In genomic region chr1:185253140-185253892, GRCm38 (mm10) we compare ENCODE assay signal across 7 mouse cellular contexts. TPM values are rescaled to one million over a fixed set of nuclear protein-coding genes. Genes with fewer than 3 reads are reported as not detected.
DNase-seq lines count a peak whose midpoint lies in the region; ATAC-seq and TF ChIP-seq lines count a peak whose summit lies in the region.

No protein-coding gene starts in this region.

- H3K4me2 ChIP-seq in midbrain, embryonic 13.5 days (replicated peaks): no peak overlapping the region
- H3K4me2 ChIP-seq in midbrain, embryonic 11.5 days: no peak overlapping the region
- no peak overlapping the region for H3K4me2 ChIP-seq in forebrain, embryonic 15.5 days (replicated peaks)
- H3K4me2 ChIP-seq in intestine, postnatal 0 days (replicated peaks; ENCODE audit: low read depth): peak overlapping the region; percentile 10

- ATAC-seq in midbrain, embryonic 13.5 days: 0 out of 2 replicates have a peak, but pooled peaks have one; percentile 50
- ATAC-seq in midbrain, embryonic 11.5 days (ENCODE audit: low FRiP score): no peak
- peak; percentile 66 for ATAC-seq in forebrain, embryonic 15.5 days (replicated peaks)
- peak; percentile 90 for ATAC-seq in intestine, postnatal 0 days
- ATAC-seq in megakaryocyte progenitor cell, adult 5-6 weeks (replicated peaks; ENCODE audit: poor library complexity): peak; percentile 45
- no peak for ATAC-seq in CD4-positive, CD25-positive, alpha-beta regulatory T cell, adult 4 months

- WGBS in midbrain, embryonic 13.5 days: 73% methylated on average over 12 of the region's 12 CpGs
- WGBS in midbrain, embryonic 11.5 days: 81% methylated on average over 12 of the region's 12 CpGs
- WGBS in forebrain, embryonic 15.5 days: 34% methylated on average over 12 of the region's 12 CpGs
- 30% methylated on average over 12 of the region's 12 CpGs for WGBS in intestine, postnatal 0 days

- H3K9ac ChIP-seq in midbrain, embryonic 13.5 days (replicated peaks): no peak overlapping the region
- H3K9ac ChIP-seq in midbrain, embryonic 11.5 days (ENCODE audit: low read length): no peak overlapping the region
- H3K9ac ChIP-seq in forebrain, embryonic 15.5 days (replicated peaks): no peak overlapping the region
- H3K9ac ChIP-seq in intestine, postnatal 0 days (ENCODE audit: low read depth, low read length): no peak overlapping the region

- H3K27ac ChIP-seq in midbrain, embryonic 13.5 days: peak overlapping the region; percentile 14; the same call in 1 of the 2 replicates
- no peak overlapping the region for H3K27ac ChIP-seq in midbrain, embryonic 11.5 days (ENCODE audit: low read depth, low read length)
- peak overlapping the region; percentile 61 for H3K27ac ChIP-seq in forebrain, embryonic 15.5 days (replicated peaks)
- H3K27ac ChIP-seq in intestine, postnatal 0 days (ENCODE audit: low read depth, low read length): peak overlapping the region; percentile 86

- H3K4me3 ChIP-seq in midbrain, embryonic 13.5 days (replicated peaks): no peak overlapping the region
- H3K4me3 ChIP-seq in midbrain, embryonic 11.5 days (ENCODE audit: low read depth, low read length): no peak overlapping the region
- H3K4me3 ChIP-seq in forebrain, embryonic 15.5 days: no peak overlapping the region
- H3K4me3 ChIP-seq in intestine, postnatal 0 days (ENCODE audit: low read depth, low read length): no peak overlapping the region

- DNase-seq in midbrain, embryonic 11.5 days (ENCODE audit: low spot score, missing footprints): no peak
- DNase-seq in kidney, adult 9 months: no peak

- peaks cover 8% of the 10 kb centered on the region for H3K4me1 ChIP-seq in midbrain, embryonic 13.5 days (replicated peaks)
- H3K4me1 ChIP-seq in midbrain, embryonic 11.5 days (ENCODE audit: control insufficient read depth, insufficient read depth, low read length): no peaks in the 10 kb centered on the region
- peaks cover 10% of the 10 kb centered on the region for H3K4me1 ChIP-seq in forebrain, embryonic 15.5 days
- H3K4me1 ChIP-seq in intestine, postnatal 0 days (replicated peaks; ENCODE audit: control insufficient read depth, insufficient read depth, low read length): peaks cover 7% of the 10 kb centered on the region; the same call in 1 of the 2 replicates

- no peaks in the 10 kb centered on the region for H3K9me3 ChIP-seq in midbrain, embryonic 13.5 days
- no peaks in the 10 kb centered on the region for H3K9me3 ChIP-seq in midbrain, embryonic 11.5 days (ENCODE audit: control insufficient read depth, low read length)
- H3K9me3 ChIP-seq in forebrain, embryonic 15.5 days: no peaks in the 10 kb centered on the region
- H3K9me3 ChIP-seq in intestine, postnatal 0 days (ENCODE audit: control insufficient read depth): no peaks in the 10 kb centered on the region

- peaks cover 73% of the 10 kb centered on the region for H3K36me3 ChIP-seq in midbrain, embryonic 13.5 days
- H3K36me3 ChIP-seq in midbrain, embryonic 11.5 days (ENCODE audit: control insufficient read depth, insufficient read depth, low read length): peaks cover 9% of the 10 kb centered on the region; the same call in 1 of the 2 replicates
- peaks cover 45% of the 10 kb centered on the region for H3K36me3 ChIP-seq in forebrain, embryonic 15.5 days
- peaks cover 43% of the 10 kb centered on the region for H3K36me3 ChIP-seq in intestine, postnatal 0 days (ENCODE audit: control insufficient read depth, insufficient read depth)

- TF ChIP-seq CTCF in intestine, postnatal 0 days (IDR thresholded peaks at IDR 0.05; ENCODE audit: low read depth): no peak

- no peaks in the 10 kb centered on the region for H3K27me3 ChIP-seq in midbrain, embryonic 13.5 days
- no peaks in the 10 kb centered on the region for H3K27me3 ChIP-seq in midbrain, embryonic 11.5 days (ENCODE audit: control insufficient read depth, insufficient read depth, low read length)
- no peaks in the 10 kb centered on the region for H3K27me3 ChIP-seq in forebrain, embryonic 15.5 days
- H3K27me3 ChIP-seq in intestine, postnatal 0 days (replicated peaks; ENCODE audit: control insufficient read depth, insufficient read depth, low read length): no peaks in the 10 kb centered on the region

RNA-seq across cellular contexts. Expression of gene Rab3gap2, which starts 49.4 kb away (rescaled TPM):
- 23.6 and 24.6 TPM in 2 replicates for polyA plus RNA-seq in midbrain, embryonic 13.5 days (2015; fragmentation: Nextera tagmentation; extraction: Ambion mirVana)
- polyA plus RNA-seq in midbrain, embryonic 11.5 days (2014; fragmentation: Nextera tagmentation; extraction: Ambion mirVana): 21.0 and 22.3 TPM in 2 replicates
- polyA plus RNA-seq in forebrain, embryonic 15.5 days (2015; fragmentation: Nextera tagmentation; extraction: Ambion mirVana): 25.8 and 27.4 TPM in 2 replicates
- 15.8 and 17.0 TPM in 2 replicates for polyA plus RNA-seq in intestine, postnatal 0 days (2015; fragmentation: Nextera tagmentation; extraction: Ambion mirVana)
- total RNA-seq in megakaryocyte progenitor cell, adult 5-6 weeks (2015): 35.4 and 37.3 TPM in 2 replicates
- 49.0 and 58.2 TPM in 2 replicates for total RNA-seq in megakaryocyte progenitor cell, adult 5-6 weeks (2017)
- polyA plus RNA-seq in CD4-positive, CD25-positive, alpha-beta regulatory T cell, adult 4 months (2017; shearing (Covaris generic)): 10 to 100 TPM; 14.7 to 20.7 TPM

Comparison
In these comparisons a context has a peak if more than half of its experiments do, and no peak if none do; other contexts are left out.
1. ATAC-seq: peak in midbrain, embryonic 13.5 days (single experiment), forebrain, embryonic 15.5 days (single experiment), intestine, postnatal 0 days (single experiment) and megakaryocyte progenitor cell, adult 5-6 weeks (single experiment); none in midbrain, embryonic 11.5 days (single experiment) and CD4-positive, CD25-positive, alpha-beta regulatory T cell, adult 4 months (single experiment).